Mouse (Mus musculus): Measurements from ENCODE around the gene Tmem94. TPM values are rescaled to one million over a fixed set of nuclear protein-coding genes. Genes with fewer than 3 reads are reported as not detected.
A peak's percentile ranks its signal among the peaks of the same experiment; 100 is the strongest.

The Tmem94 gene
- total and polyA plus RNA-seq, 3 experiments: 23.2 to 64.4 (median 38.9) TPM

DNA sequence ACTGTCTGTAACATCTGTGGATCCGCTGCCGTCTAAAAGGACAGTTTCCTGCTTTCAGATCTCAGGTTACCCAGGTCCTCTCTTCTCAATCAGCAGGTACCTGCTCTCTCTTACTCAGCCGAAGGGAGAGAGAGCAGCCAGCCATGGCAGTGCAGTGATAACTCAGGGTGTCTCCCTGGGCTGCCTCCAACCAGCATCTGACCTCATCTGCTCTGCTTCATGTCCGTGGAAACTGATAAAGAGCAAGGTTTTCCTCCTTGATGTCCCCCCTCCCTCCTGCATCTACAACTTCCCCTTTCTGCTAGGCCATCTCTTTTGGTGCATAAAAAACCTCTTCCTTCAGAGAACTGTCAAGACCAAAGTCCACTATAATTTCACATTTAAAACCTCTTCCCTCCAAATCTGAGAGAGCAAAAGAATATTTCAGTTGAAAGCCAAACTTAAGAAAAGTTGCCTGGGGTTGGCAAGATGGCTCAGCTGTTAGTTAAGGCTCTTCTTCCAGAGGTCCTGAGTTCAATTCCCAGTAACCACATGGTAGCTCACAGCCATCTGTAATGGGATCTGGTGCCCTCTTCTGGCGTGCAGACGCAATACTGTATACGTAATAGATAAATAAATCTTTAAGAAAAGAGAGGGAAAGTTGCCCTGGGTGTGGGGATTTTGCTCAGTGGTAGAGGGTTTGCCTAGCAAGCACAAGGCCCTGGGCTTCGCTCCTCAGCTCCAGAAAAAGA is 47.4 kb upstream of the Tmem94 start:
- peaks cover 12 to 42% of the 10 kb centered on the region in 2 experiments for H3K4me1 ChIP-seq (ENCODE audit: control insufficient read depth in 1 of 2, insufficient read depth in 2 of 2, low read length in 2 of 2)
- H3K9me3 ChIP-seq (replicated peaks; ENCODE audit: insufficient read depth, low read length): no peaks in the 10 kb centered on the region
- peak overlapping the region in 1 of 2 experiments; percentile 27; a peak in 1 of 4 replicates for H3K4me3 ChIP-seq (ENCODE audit: control insufficient read depth in 1 of 2, insufficient read depth in 1 of 2, low read depth in 2 of 2, low read length in 2 of 2)
- H3K27ac ChIP-seq (ENCODE audit: control insufficient read depth, low read depth, low read length): peak overlapping the region; percentile 98
- H3K27me3 ChIP-seq (ENCODE audit: control insufficient read depth in 1 of 2, insufficient read depth in 2 of 2, low read length in 2 of 2): no peaks in the 10 kb centered on the region
- peaks cover 0 to 35% of the 10 kb centered on the region in 2 experiments; a peak in 2 of 4 replicates for H3K36me3 ChIP-seq (ENCODE audit: control insufficient read depth in 1 of 2, insufficient read depth in 2 of 2, low read length in 2 of 2)
- H3K9ac ChIP-seq (ENCODE audit: control insufficient read depth, low read depth, low read length, poor library complexity, severe bottlenecking): peak overlapping the region; percentile 62
- peak; percentile 99 for DNase-seq (ENCODE audit: low read depth, low spot score)
- no peaks in the 10 kb centered on the region; the same call in 1 of the 2 replicates for H3K79me2 ChIP-seq (ENCODE audit: control insufficient read depth, insufficient read depth, low read length, poor library complexity)
- TF ChIP-seq ELF1 (IDR thresholded peaks at IDR 0.05; ENCODE audit: low read depth, low read length): peak; percentile 63
- peak; percentile 65; the same call in 1 of the 2 replicates for TF ChIP-seq MAFK (IDR thresholded peaks at IDR 0.05; ENCODE audit: borderline replicate concordance, low read depth, low read length)
- peak; percentile 90 for TF ChIP-seq ZMIZ1 (IDR thresholded peaks at IDR 0.05; ENCODE audit: low read depth, low read length)
- TF ChIP-seq SIN3A (IDR thresholded peaks at IDR 0.05; ENCODE audit: low read length): peak; percentile 95
- TF ChIP-seq TAL1 (IDR thresholded peaks at IDR 0.05; ENCODE audit: low read length): peak; percentile 93
- peak; percentile 97 for TF ChIP-seq EP300 (IDR thresholded peaks at IDR 0.05; ENCODE audit: low read depth in 1 of 2, low read length in 2 of 2)
- peak; percentile 67; the same call in 1 of the 2 replicates for TF ChIP-seq JUND (IDR thresholded peaks at IDR 0.05; ENCODE audit: low read depth, low read length)
- TF ChIP-seq CHD1 (IDR thresholded peaks at IDR 0.05; ENCODE audit: low read depth, low read length): peak; percentile 93
- peak; percentile 77 for TF ChIP-seq SMC3 (IDR thresholded peaks at IDR 0.05; ENCODE audit: low read depth, low read length)
- peak; percentile 47; the same call in 1 of the 2 replicates for TF ChIP-seq CHD2 (IDR thresholded peaks at IDR 0.05; ENCODE audit: low read length)
- peak; percentile 83 for TF ChIP-seq MXI1 (IDR thresholded peaks at IDR 0.05; ENCODE audit: low read depth, low read length)
- TF ChIP-seq POLR2A (IDR thresholded peaks at IDR 0.05; ENCODE audit: control insufficient read depth in 1 of 2, insufficient read depth in 1 of 2, low read depth in 1 of 2, low read length in 2 of 2, poor library complexity in 1 of 2): peak in 1 of 2 experiments; percentile 85; a peak in 2 of 4 replicates
- peak; percentile 42 to 80 (median 60) for TF ChIP-seq CTCF (IDR thresholded peaks at IDR 0.05 in 2 of 3, conservative IDR thresholded peaks at IDR 0.05 in 1 of 3; ENCODE audit: control insufficient read depth in 1 of 3, insufficient read depth in 1 of 3, low read depth in 2 of 3, low read length in 3 of 3, poor library complexity in 1 of 3, severe bottlenecking in 1 of 3)
- peak; percentile 97 for TF ChIP-seq ETS1 (IDR thresholded peaks at IDR 0.05; ENCODE audit: low read depth, low read length)
- peak; percentile 48; the same call in 1 of the 2 replicates for TF ChIP-seq USF1 (IDR thresholded peaks at IDR 0.05; ENCODE audit: low read depth, low read length)
- peak; percentile 94 for TF ChIP-seq TCF12 (IDR thresholded peaks at IDR 0.05; ENCODE audit: low read depth, low read length)
- TF ChIP-seq NELFE (IDR thresholded peaks at IDR 0.05; ENCODE audit: low read depth, low read length): peak; percentile 71
- TF ChIP-seq TBP (IDR thresholded peaks at IDR 0.05; ENCODE audit: low read depth, low read length): peak; percentile 79
- TF ChIP-seq MEF2A (IDR thresholded peaks at IDR 0.05; ENCODE audit: extremely low read depth, insufficient replicate concordance, low read depth, low read length, poor library complexity, severe bottlenecking): peak; percentile 62; the same call in 1 of the 2 replicates
- TF ChIP-seq ZNF384 (IDR thresholded peaks at IDR 0.05; ENCODE audit: low read depth, low read length): peak; percentile 79
- peak; percentile 67 for TF ChIP-seq MAX (IDR thresholded peaks at IDR 0.05; ENCODE audit: low read length)
- peak; percentile 69 for TF ChIP-seq BHLHE40 (IDR thresholded peaks at IDR 0.05; ENCODE audit: borderline replicate concordance, low read depth, low read length)
- no peak for TF ChIP-seq POLR2AphosphoS2 (IDR thresholded peaks at IDR 0.05; ENCODE audit: low read length)
- peak; percentile 98 for TF ChIP-seq GATA1 (IDR thresholded peaks at IDR 0.05; ENCODE audit: low read depth, low read length)
- TF ChIP-seq USF2 (IDR thresholded peaks at IDR 0.05; ENCODE audit: borderline replicate concordance in 1 of 2, insufficient read depth in 1 of 2, low read depth in 1 of 2, low read length in 2 of 2): no peak
- no peak for TF ChIP-seq UBTF (IDR thresholded peaks at IDR 0.05; ENCODE audit: borderline replicate concordance, insufficient read depth, low read depth, low read length)
- peak; percentile 38; the same call in 1 of the 2 replicates for TF ChIP-seq KAT2A (conservative IDR thresholded peaks at IDR 0.05; ENCODE audit: low read depth, low read length)
- peak; percentile 59 for TF ChIP-seq ZC3H11A (IDR thresholded peaks at IDR 0.05; ENCODE audit: low read depth, low read length)
- peak; percentile 70 for TF ChIP-seq RAD21 (IDR thresholded peaks at IDR 0.05; ENCODE audit: low read depth, low read length)
- no peak for TF ChIP-seq E2F4 (IDR thresholded peaks at IDR 0.05; ENCODE audit: borderline replicate concordance, low read depth, low read length)
- TF ChIP-seq MAZ (IDR thresholded peaks at IDR 0.05; ENCODE audit: low read depth, low read length): peak; percentile 100
- TF ChIP-seq MYC (IDR thresholded peaks at IDR 0.05; ENCODE audit: low read depth, low read length): peak; percentile 97
- peak; percentile 33; the same call in 1 of the 2 replicates for TF ChIP-seq NRF1 (IDR thresholded peaks at IDR 0.05; ENCODE audit: insufficient read depth, low read depth, low read length, poor library complexity, severe bottlenecking)
- TF ChIP-seq POLR2AphosphoS5 (IDR thresholded peaks at IDR 0.05; ENCODE audit: borderline replicate concordance, low read depth, low read length): no peak
- peak; percentile 72 for TF ChIP-seq HCFC1 (IDR thresholded peaks at IDR 0.05; ENCODE audit: low read depth, low read length)
